Comparison of ENCODE assay signal across 7 mouse cellular contexts in genomic region chr2:177329661-177330292, GRCm38 (mm10). TPM values are rescaled to one million over a fixed set of nuclear protein-coding genes. Genes with fewer than 3 reads are reported as not detected.
DNase-seq lines count a peak whose midpoint lies in the region; TF ChIP-seq lines count a peak whose summit lies in the region.
"Not testable (repeated sequence)": the region's sequence is repeated elsewhere in the genome, so short reads cannot be mapped to it uniquely, and the experiment has no call there.
"Had no signal": no experiment of that assay in that cellular context is flagged by ENCODE, and none has a peak within 500 bp of the region (broad histone marks: within the 10 kb centered on the region; RNA-seq: fewer than 3 reads in every experiment).

No protein-coding gene starts in this region.

- in situ Hi-C loops in ES-E14 (cut with MboI; ENCODE audit: low sequenced_read_pairs in 2 of 2, unreplicated experiment in 2 of 2): not testable (repeated sequence)

- H3K4me1 ChIP-seq in E14TG2a.4 (replicated peaks; ENCODE audit: low read depth, low read length): peaks cover 22% of the 10 kb centered on the region
- not testable (repeated sequence) for H3K4me1 ChIP-seq in ES-E14 (ENCODE audit: control insufficient read depth in 2 of 2, insufficient read depth in 2 of 2, low read length in 2 of 2, poor library complexity in 1 of 2)

- H3K27ac ChIP-seq in ES-E14 (ENCODE audit: insufficient read depth, low read depth, low read length, poor library complexity, severe bottlenecking): peak overlapping the region; percentile 29

- H3K4me3 ChIP-seq in E14TG2a.4 (replicated peaks; ENCODE audit: low read length): peak overlapping the region; percentile 88
- peak overlapping the region; percentile 90 to 94 for H3K4me3 ChIP-seq in ES-E14 (ENCODE audit: insufficient read depth in 1 of 2, low read depth in 1 of 2, low read length in 2 of 2, poor library complexity in 1 of 2, severe bottlenecking in 1 of 2)

- not testable (repeated sequence) for H3K9me3 ChIP-seq in E14TG2a.4 (ENCODE audit: low read length); ES-E14 (ENCODE audit: control insufficient read depth, insufficient read depth, low read depth, low read length)

- DNase-seq in 3T3-L1 (ENCODE audit: low read depth, low spot score) (peak; percentile 48), ES-E14 (ENCODE audit: low read depth, low spot score) (peak; percentile 72), MEL-GATA-1-ER (ENCODE audit: extremely low read depth, low read depth) (peak; percentile 76), WW6 (ENCODE audit: low read depth, low spot score) (peak; percentile 55)
- peak; percentile 89 for DNase-seq in heart, adult 11 months

- peak overlapping the region; percentile 91 for H3K9ac ChIP-seq in ES-E14 (ENCODE audit: insufficient read depth, low read depth, low read length, poor library complexity, severe bottlenecking)

- H3K36me3 ChIP-seq in E14TG2a.4 (ENCODE audit: insufficient read depth, low read length); ES-E14 (ENCODE audit: control insufficient read depth, insufficient read depth, low read length, poor library complexity, severe bottlenecking): not testable (repeated sequence)

- TF ChIP-seq CTCF in E14TG2a.4 (conservative IDR thresholded peaks at IDR 0.05; ENCODE audit: low read length): not testable (repeated sequence)

- H3K27me3 ChIP-seq in E14TG2a.4 (ENCODE audit: insufficient read depth, low read length): not testable (repeated sequence)

TF ChIP-seq in ES-E14, 5 proteins besides CTCF, POLR2A, EP300 and RAD21:
- peak; percentile 78; the same call in 1 of the 2 replicates for TF ChIP-seq CHD2 (IDR thresholded peaks at IDR 0.05; ENCODE audit: low read depth, low read length)

RNA-seq across cellular contexts. Expression of gene Gm14412, which starts 5.7 kb away (rescaled TPM):
- total RNA-seq in ES-E14 (2012; rRNA removed): 45.0 and 58.9 TPM in 2 replicates
- total RNA-seq: common myeloid progenitor, adult 5-6 weeks had no signal

Comparison
In these comparisons a context has a peak if more than half of its experiments do, and no peak if none do; other contexts are left out.
1. Peak in every context shown above with its lines: DNase-seq, H3K4me3 ChIP-seq and H3K27ac ChIP-seq.